Mouse (Mus musculus): ENCODE measurements around the gene Bcl6b. TPM values are rescaled to one million over a fixed set of nuclear protein-coding genes. Genes with fewer than 3 reads are reported as not detected.

Bcl6b gene
- polyA plus RNA-seq, 1 experiment from 2014 or later, result 5.4 TPM

- ATAC-seq (ENCODE audit: low FRiP score, low read depth), result no peak
- no peak overlapping the region for H3K4me3 ChIP-seq
- no peaks in the 10 kb centered on the region for H3K27me3 ChIP-seq
- H3K9ac ChIP-seq (replicated peaks), result no peak overlapping the region
- no peaks in the 10 kb centered on the region for H3K4me1 ChIP-seq
- WGBS, result 83% methylated on average over 7 of the region's 7 CpGs
- no peak overlapping the region for H3K27ac ChIP-seq (replicated peaks)
- no peaks in the 10 kb centered on the region for H3K36me3 ChIP-seq
- H3K9me3 ChIP-seq, result no peaks in the 10 kb centered on the region
- no peak overlapping the region for H3K4me2 ChIP-seq (replicated peaks)
Observed at GRCm38 (mm10) chr11:70185120-70185519, 44.5 kb downstream of the Bcl6b start.

- WGBS, result 91% methylated on average over 4 of the region's 4 CpGs
- H3K9me3 ChIP-seq, result no peaks in the 10 kb centered on the region
- no peaks in the 10 kb centered on the region; the same call in 1 of the 2 replicates for H3K4me1 ChIP-seq
- no peak overlapping the region for H3K27ac ChIP-seq (replicated peaks)
- no peaks in the 10 kb centered on the region for H3K36me3 ChIP-seq
- ATAC-seq (ENCODE audit: low FRiP score, low read depth), result no peak
- H3K4me2 ChIP-seq (replicated peaks), result no peak overlapping the region
- no peak overlapping the region for H3K4me3 ChIP-seq
- no peak overlapping the region for H3K9ac ChIP-seq (replicated peaks)
- no peaks in the 10 kb centered on the region for H3K27me3 ChIP-seq
Observed at GRCm38 (mm10) chr11:70180496-70180895, 49.1 kb downstream of the Bcl6b start.

GRCm38 (mm10) chr11:70179401-70179800, 50.2 kb downstream of the Bcl6b start:
- no peaks in the 10 kb centered on the region for H3K36me3 ChIP-seq
- no peak overlapping the region for H3K4me3 ChIP-seq
- H3K4me2 ChIP-seq (replicated peaks), result no peak overlapping the region
- 27% methylated on average over 14 of the region's 14 CpGs for WGBS
- no peak overlapping the region for H3K9ac ChIP-seq (replicated peaks)
- no peaks in the 10 kb centered on the region; the same call in 1 of the 2 replicates for H3K4me1 ChIP-seq
- H3K9me3 ChIP-seq, result no peaks in the 10 kb centered on the region
- H3K27ac ChIP-seq (replicated peaks), result no peak overlapping the region
- no peak for ATAC-seq (ENCODE audit: low FRiP score, low read depth)
- no peaks in the 10 kb centered on the region for H3K27me3 ChIP-seq

- Histone ChIP-seq H3K4me2 (replicated peaks) (no peak overlapping the region), H3K9me3 (no peaks in the 10 kb centered on the region), H3K4me3 (no peak overlapping the region), H3K4me1 (no peaks in the 10 kb centered on the region; the same call in 1 of the 2 replicates), H3K36me3 (no peaks in the 10 kb centered on the region), H3K27ac (replicated peaks) (no peak overlapping the region), H3K9ac (replicated peaks) (no peak overlapping the region), H3K27me3 (no peaks in the 10 kb centered on the region)
- WGBS, result 86% methylated on average over 11 of the region's 11 CpGs
- no peak for ATAC-seq (ENCODE audit: low FRiP score, low read depth)
Observed at GRCm38 (mm10) chr11:70178756-70179155, 50.8 kb downstream of the Bcl6b start.

- Histone ChIP-seq H3K4me1 (no peaks in the 10 kb centered on the region; the same call in 1 of the 2 replicates), H3K27me3 (no peaks in the 10 kb centered on the region), H3K36me3 (no peaks in the 10 kb centered on the region), H3K4me2 (replicated peaks) (no peak overlapping the region), H3K27ac (replicated peaks) (no peak overlapping the region), H3K9ac (replicated peaks) (no peak overlapping the region), H3K4me3 (no peak overlapping the region), H3K9me3 (no peaks in the 10 kb centered on the region)
- WGBS, result 91% methylated on average over 11 of the region's 11 CpGs
- ATAC-seq (ENCODE audit: low FRiP score, low read depth), result no peak
Observed at GRCm38 (mm10) chr11:70178311-70178710, 51.3 kb downstream of the Bcl6b start.

- Histone ChIP-seq H3K27me3 (no peaks in the 10 kb centered on the region), H3K9ac (replicated peaks) (no peak overlapping the region), H3K9me3 (no peaks in the 10 kb centered on the region), H3K4me1 (no peaks in the 10 kb centered on the region; the same call in 1 of the 2 replicates), H3K27ac (replicated peaks) (no peak overlapping the region), H3K4me3 (no peak overlapping the region), H3K4me2 (replicated peaks) (no peak overlapping the region), H3K36me3 (no peaks in the 10 kb centered on the region)
- WGBS, result 75% methylated on average over 8 of the region's 8 CpGs
- ATAC-seq (ENCODE audit: low FRiP score, low read depth), result no peak
Observed at GRCm38 (mm10) chr11:70177647-70178046, 52.0 kb downstream of the Bcl6b start.

- H3K27ac ChIP-seq (replicated peaks), result no peak overlapping the region
- no peaks in the 10 kb centered on the region for H3K27me3 ChIP-seq
- no peaks in the 10 kb centered on the region for H3K9me3 ChIP-seq
- ATAC-seq (ENCODE audit: low FRiP score, low read depth), result no peak
- H3K4me1 ChIP-seq, result no peaks in the 10 kb centered on the region; the same call in 1 of the 2 replicates
- no peaks in the 10 kb centered on the region for H3K36me3 ChIP-seq
- no peak overlapping the region for H3K4me3 ChIP-seq
- H3K4me2 ChIP-seq (replicated peaks), result no peak overlapping the region
- H3K9ac ChIP-seq (replicated peaks), result no peak overlapping the region
- 85% methylated on average over 4 of the region's 4 CpGs for WGBS
Observed at GRCm38 (mm10) chr11:70174491-70174890, 55.1 kb downstream of the Bcl6b start.

MicroRNA genes within 50 kb of the gene (microRNA counts, 519-probe panel; counts per million panel counts)
- microRNA mmu-miR-195, result not detected
- microRNA mmu-miR-497, result not detected

Small RNA genes lying within 50 kb of the gene (microRNA-seq; reads per million reads assigned to microRNA genes)
- gene Mir195a, result 509 reads per million, percentile 71 among the genes with 10 or more reads in this experiment
- not detected for gene Mir497
- gene Mir497b, result not detected

Other genes starting within 250 kb of the Bcl6b start
- gene Ctdnep1, start 248.6 kb downstream of the Bcl6b start, polyA plus RNA-seq (2016; fragmentation: Nextera tagmentation; extraction: Ambion mirVana), result 21.4 and 27.5 TPM in 2 replicates
- gene Elp5, start 247.3 kb downstream of the Bcl6b start, polyA plus RNA-seq (2016; fragmentation: Nextera tagmentation; extraction: Ambion mirVana), result 127 and 131 TPM in 2 replicates
- gene Gabarap, start 238.7 kb downstream of the Bcl6b start, polyA plus RNA-seq (2016; fragmentation: Nextera tagmentation; extraction: Ambion mirVana), result 552 and 567 TPM in 2 replicates
- 89.4 and 96.5 TPM in 2 replicates for gene Phf23, start 234.0 kb downstream of the Bcl6b start, polyA plus RNA-seq (2016; fragmentation: Nextera tagmentation; extraction: Ambion mirVana)
- 45.3 and 49.2 TPM in 2 replicates for gene Dvl2, start 229.2 kb downstream of the Bcl6b start, polyA plus RNA-seq (2016; fragmentation: Nextera tagmentation; extraction: Ambion mirVana)
- 50.7 and 57.9 TPM in 2 replicates for gene Acadvl, start 214.4 kb downstream of the Bcl6b start, polyA plus RNA-seq (2016; fragmentation: Nextera tagmentation; extraction: Ambion mirVana)
- 23.9 and 30.2 TPM in 2 replicates for gene Dlg4, start 212.9 kb downstream of the Bcl6b start, polyA plus RNA-seq (2016; fragmentation: Nextera tagmentation; extraction: Ambion mirVana)
- 0.33 and 0.89 TPM in 2 replicates for gene Asgr1, start 175.7 kb downstream of the Bcl6b start, polyA plus RNA-seq (2016; fragmentation: Nextera tagmentation; extraction: Ambion mirVana)
- not detected in 2 replicates for gene Asgr2, start 137.2 kb downstream of the Bcl6b start, polyA plus RNA-seq (2016; fragmentation: Nextera tagmentation; extraction: Ambion mirVana)
- gene Mgl2, start 99.5 kb downstream of the Bcl6b start, polyA plus RNA-seq (2016; fragmentation: Nextera tagmentation; extraction: Ambion mirVana), result 0.47 and 1.0 TPM in 2 replicates
- 0.58 and 1.3 TPM in 2 replicates for gene Clec10a, start 73.6 kb downstream of the Bcl6b start, polyA plus RNA-seq (2016; fragmentation: Nextera tagmentation; extraction: Ambion mirVana)
- 1.9 and 2.8 TPM in 2 replicates for gene Slc16a11, start 17.0 kb downstream of the Bcl6b start, polyA plus RNA-seq (2016; fragmentation: Nextera tagmentation; extraction: Ambion mirVana)
- 19.0 and 19.5 TPM in 2 replicates for gene Slc16a13, start 8.7 kb downstream of the Bcl6b start, polyA plus RNA-seq (2016; fragmentation: Nextera tagmentation; extraction: Ambion mirVana)
- gene 0610010K14Rik, start 8.1 kb upstream of the Bcl6b start, polyA plus RNA-seq (2016; fragmentation: Nextera tagmentation; extraction: Ambion mirVana), result 210 and 213 TPM in 2 replicates
- gene Gm21988, start 10.0 kb upstream of the Bcl6b start, polyA plus RNA-seq (2016; fragmentation: Nextera tagmentation; extraction: Ambion mirVana), result 10.5 and 12.4 TPM in 2 replicates
- 172 and 188 TPM in 2 replicates for gene Rnasek, start 10.0 kb upstream of the Bcl6b start, polyA plus RNA-seq (2016; fragmentation: Nextera tagmentation; extraction: Ambion mirVana)
- gene Alox12, start 25.6 kb upstream of the Bcl6b start, polyA plus RNA-seq (2016; fragmentation: Nextera tagmentation; extraction: Ambion mirVana), result 1.7 and 1.8 TPM in 2 replicates
- not detected in 2 replicates for gene Alox12e, start 92.8 kb upstream of the Bcl6b start, polyA plus RNA-seq (2016; fragmentation: Nextera tagmentation; extraction: Ambion mirVana)
- gene Alox15, start 122.2 kb upstream of the Bcl6b start, polyA plus RNA-seq (2016; fragmentation: Nextera tagmentation; extraction: Ambion mirVana), result 0.14 and 0.21 TPM in 2 replicates
- gene Pelp1, start 180.2 kb upstream of the Bcl6b start, polyA plus RNA-seq (2016; fragmentation: Nextera tagmentation; extraction: Ambion mirVana), result 40.0 and 40.3 TPM in 2 replicates
- gene Arrb2, start 202.8 kb upstream of the Bcl6b start, polyA plus RNA-seq (2016; fragmentation: Nextera tagmentation; extraction: Ambion mirVana), result 37.0 and 41.1 TPM in 2 replicates
- gene Med11, start 222.1 kb upstream of the Bcl6b start, polyA plus RNA-seq (2016; fragmentation: Nextera tagmentation; extraction: Ambion mirVana), result 37.6 and 39.2 TPM in 2 replicates
- gene Zmynd15, start 229.6 kb upstream of the Bcl6b start, polyA plus RNA-seq (2016; fragmentation: Nextera tagmentation; extraction: Ambion mirVana), result 0.21 and 0.33 TPM in 2 replicates
- gene Cxcl16, start 230.2 kb upstream of the Bcl6b start, polyA plus RNA-seq (2016; fragmentation: Nextera tagmentation; extraction: Ambion mirVana), result 1.6 and 1.7 TPM in 2 replicates